In genomic region chr12:80198487-80198886, GRCm38 (mm10) we compare ENCODE assay signal across 8 mouse cellular contexts.
DNase-seq lines count a peak whose midpoint lies in the region; ATAC-seq and TF ChIP-seq lines count a peak whose summit lies in the region.

No protein-coding gene starts in this region.

- no peak overlapping the region for H3K27ac ChIP-seq in cerebellum, adult 2 months (ENCODE audit: insufficient read depth, low read length)
- H3K27ac ChIP-seq in bone marrow macrophage, adult 2 months (ENCODE audit: insufficient read depth, low read depth, low read length), result no peak overlapping the region
- no peak overlapping the region for H3K27ac ChIP-seq in forebrain, embryonic 14.5 days (ENCODE audit: low read depth, low read length)

- peak; percentile 31 to 41 for DNase-seq in cerebellum, adult 2 months
- DNase-seq in cerebellum, adult 11-12 months, result no peak
- DNase-seq in forebrain, embryonic 14.5 days (ENCODE audit: low spot score), result peak; percentile 82
- peak; percentile 41 to 74 for DNase-seq in layer of hippocampus, postnatal 14 days (ENCODE audit: low spot score in 2 of 2)
- DNase-seq in lung, postnatal 4 days, result peak; percentile 74 to 85
- peak; percentile 20 for DNase-seq in spleen, adult 12 weeks (ENCODE audit: low spot score)

- TF ChIP-seq CTCF in cerebellum, adult 2 months (IDR thresholded peaks at IDR 0.05; ENCODE audit: borderline replicate concordance, insufficient read depth, low read depth, low read length), result peak; percentile 64; the same call in 1 of the 2 replicates
- peak; percentile 87 for TF ChIP-seq CTCF in bone marrow macrophage, adult 2 months (IDR thresholded peaks at IDR 0.05; ENCODE audit: low read depth, low read length)

- H3K27me3 ChIP-seq in cerebellum, adult 2 months (ENCODE audit: control insufficient read depth, insufficient read depth, low read length), result no peaks in the 10 kb centered on the region
- H3K27me3 ChIP-seq in forebrain, embryonic 14.5 days (replicated peaks; ENCODE audit: control insufficient read depth, insufficient read depth, low read length), result no peaks in the 10 kb centered on the region

- H3K4me1 ChIP-seq in cerebellum, adult 2 months (ENCODE audit: control insufficient read depth, insufficient read depth, low read length), result no peaks in the 10 kb centered on the region
- H3K4me1 ChIP-seq in bone marrow macrophage, adult 2 months (ENCODE audit: control insufficient read depth, insufficient read depth, low read length), result 0 out of 2 replicates have a peak, but pooled peaks cover 4% of the 10 kb centered on the region
- no peaks in the 10 kb centered on the region for H3K4me1 ChIP-seq in forebrain, embryonic 14.5 days (ENCODE audit: control insufficient read depth, insufficient read depth, low read length)

- 0 out of 2 replicates have a peak, but pooled peaks cover 7% of the 10 kb centered on the region for H3K36me3 ChIP-seq in forebrain, embryonic 14.5 days (ENCODE audit: control insufficient read depth, insufficient read depth, low read length)

- no peak overlapping the region for H3K4me2 ChIP-seq in forebrain, embryonic 14.5 days (ENCODE audit: low read length)

- no peaks in the 10 kb centered on the region for H3K9me3 ChIP-seq in forebrain, embryonic 14.5 days (replicated peaks; ENCODE audit: control insufficient read depth, low read length)

- no peak overlapping the region for H3K4me3 ChIP-seq in cerebellum, adult 2 months (replicated peaks; ENCODE audit: insufficient read depth, low read depth, low read length)
- no peak overlapping the region for H3K4me3 ChIP-seq in bone marrow macrophage, adult 2 months (ENCODE audit: insufficient read depth, low read length)
- H3K4me3 ChIP-seq in forebrain, embryonic 14.5 days (ENCODE audit: low read depth, low read length), result no peak overlapping the region

- ATAC-seq in forebrain, embryonic 14.5 days, result peak; percentile 58; the same call in 1 of the 2 replicates
- peak; percentile 79 to 80; a peak in 2 of 4 replicates for ATAC-seq in hematopoietic stem cell, adult 5-6 weeks (replicated peaks in 1 of 2; ENCODE audit: insufficient read depth in 1 of 2, low FRiP score in 2 of 2, low TSS enrichment in 1 of 2, low read depth in 1 of 2, poor library complexity in 2 of 2, severe bottlenecking in 2 of 2)

- 33% methylated on average over 3 of the region's 3 CpGs for WGBS in cerebellum, adult 2 months
- 33% methylated on average over 3 of the region's 3 CpGs for WGBS in forebrain, embryonic 14.5 days

- no peak for TF ChIP-seq POLR2A in cerebellum, adult 2 months (IDR thresholded peaks at IDR 0.05; ENCODE audit: borderline replicate concordance, insufficient read depth, low read length)
- no peak for TF ChIP-seq POLR2A in bone marrow macrophage, adult 2 months (IDR thresholded peaks at IDR 0.05; ENCODE audit: borderline replicate concordance, low read depth, low read length)

- H3K9ac ChIP-seq in forebrain, embryonic 14.5 days (ENCODE audit: low read length), result no peak overlapping the region
